Mouse (Mus musculus): Measurements from ENCODE around the gene Tex26. TPM values are rescaled to one million over a fixed set of nuclear protein-coding genes. Genes with fewer than 3 reads are reported as not detected.

Gene Tex26
- total and polyA plus RNA-seq, 3 experiments = not detected

- DNase-seq (ENCODE audit: extremely low read depth) = no peak
- in situ Hi-C loops (cut with MboI; ENCODE audit: low pct_ligation_motif_present, low pct_unique_long_range_greater_than_20kb, low sequenced_read_pairs) (no loop called here), dilution Hi-C loops (cut with MboI; ENCODE audit: extremely low pct_ligation_motif_present, extremely low pct_unique_long_range_greater_than_20kb, low sequenced_read_pairs) (no loop called here)
- Histone ChIP-seq H3K27ac (ENCODE audit: insufficient read depth, low read depth) (no peak overlapping the region), H3K9ac (ENCODE audit: insufficient read depth, low read depth) (no peak overlapping the region), H3K27me3 (replicated peaks) (no peaks in the 10 kb centered on the region), H3K4me2 (ENCODE audit: insufficient read depth, low read depth, poor library complexity, severe bottlenecking) (no peak overlapping the region), H3K79me2 (replicated peaks; ENCODE audit: control insufficient read depth, extremely low read depth, insufficient read depth, poor library complexity, severe bottlenecking) (no peaks in the 10 kb centered on the region), H3K4me1 (ENCODE audit: control insufficient read depth in 1 of 2, insufficient read depth in 2 of 2) (peaks cover 0 to 14% of the 10 kb centered on the region in 2 experiments; a peak in 2 of 4 replicates), H3K36me3 (replicated peaks in 1 of 2; ENCODE audit: control insufficient read depth in 1 of 2, insufficient read depth in 1 of 2, low read length in 1 of 2) (no peaks in the 10 kb centered on the region), H3K4me3 (replicated peaks in 1 of 3; ENCODE audit: low read depth in 2 of 3, low read length in 2 of 3, poor library complexity in 1 of 3) (no peak overlapping the region), H3K9me3 (replicated peaks; ENCODE audit: low read length) (peaks cover 36% of the 10 kb centered on the region)
- TF ChIP-seq MAFK (IDR thresholded peaks at IDR 0.05; ENCODE audit: insufficient replicate concordance, low read length) (no peak), KAT2A (IDR thresholded peaks at IDR 0.05; ENCODE audit: insufficient replicate concordance, low read length) (no peak), ZNF384 (IDR thresholded peaks at IDR 0.05; ENCODE audit: low read depth, low read length) (no peak), CTCF (conservative IDR thresholded peaks at IDR 0.05 in 1 of 2, IDR thresholded peaks at IDR 0.05 in 1 of 2; ENCODE audit: low read depth in 2 of 2, low read length in 2 of 2) (no peak), USF1 (IDR thresholded peaks at IDR 0.05; ENCODE audit: low read depth, low read length) (no peak), EP300 (IDR thresholded peaks at IDR 0.05; ENCODE audit: low read length) (no peak), POLR2A (IDR thresholded peaks at IDR 0.05; ENCODE audit: low read depth, low read length) (no peak), E2F4 (IDR thresholded peaks at IDR 0.05; ENCODE audit: insufficient replicate concordance, low read depth, low read length) (no peak), MAX (IDR thresholded peaks at IDR 0.05; ENCODE audit: low read length) (no peak), GABPA (IDR thresholded peaks at IDR 0.05; ENCODE audit: insufficient replicate concordance, low read depth, low read length) (no peak)
Observed at GRCm38 (mm10) chr5:149402029-149402428, 37.4 kb upstream of the Tex26 start.

DNA sequence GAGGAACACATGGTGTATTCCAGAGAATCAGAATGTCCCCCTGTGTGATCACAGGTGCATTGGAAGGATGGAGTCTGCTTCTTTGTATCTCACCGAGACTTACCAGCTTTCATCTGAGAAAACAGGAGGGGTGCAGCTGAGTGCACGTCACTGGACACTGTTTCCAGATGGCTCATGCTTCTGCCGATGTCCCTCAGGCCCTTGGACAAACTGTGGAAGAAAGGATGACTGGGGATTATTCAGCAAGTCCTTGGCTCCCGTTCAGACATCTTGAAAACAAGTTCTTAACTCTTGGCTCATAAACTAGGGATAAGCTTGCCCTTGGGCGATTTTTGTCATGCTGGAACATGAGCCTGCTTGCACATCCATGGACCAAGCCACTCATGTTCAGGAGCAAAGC, 36.1 kb upstream of the Tex26 start:
- no peaks in the 10 kb centered on the region for H3K27me3 ChIP-seq (replicated peaks)
- H3K4me2 ChIP-seq (ENCODE audit: insufficient read depth, low read depth, poor library complexity, severe bottlenecking) = no peak overlapping the region
- TF ChIP-seq MXI1 (IDR thresholded peaks at IDR 0.05; ENCODE audit: low read depth, low read length) (no peak), SMC3 (IDR thresholded peaks at IDR 0.05; ENCODE audit: low read depth, low read length) (no peak), GABPA (IDR thresholded peaks at IDR 0.05; ENCODE audit: insufficient replicate concordance, low read depth, low read length) (no peak), CTCF (conservative IDR thresholded peaks at IDR 0.05 in 1 of 2, IDR thresholded peaks at IDR 0.05 in 1 of 2; ENCODE audit: low read depth in 2 of 2, low read length in 2 of 2) (no peak), ZC3H11A (IDR thresholded peaks at IDR 0.05; ENCODE audit: low read depth, low read length) (no peak), CHD2 (IDR thresholded peaks at IDR 0.05; ENCODE audit: low read length) (no peak), TCF12 (IDR thresholded peaks at IDR 0.05; ENCODE audit: low read depth, low read length) (no peak), JUN (IDR thresholded peaks at IDR 0.05; ENCODE audit: insufficient read depth, low read depth, low read length) (no peak), CHD1 (IDR thresholded peaks at IDR 0.05; ENCODE audit: low read depth, low read length) (no peak), MAZ (IDR thresholded peaks at IDR 0.05; ENCODE audit: low read depth, low read length) (no peak), MYC (IDR thresholded peaks at IDR 0.05; ENCODE audit: low read depth, low read length) (no peak), ZMIZ1 (IDR thresholded peaks at IDR 0.05; ENCODE audit: low read depth, low read length) (no peak), USF1 (IDR thresholded peaks at IDR 0.05; ENCODE audit: low read depth, low read length) (no peak), MAFK (IDR thresholded peaks at IDR 0.05; ENCODE audit: insufficient replicate concordance, low read length) (no peak), KAT2A (IDR thresholded peaks at IDR 0.05; ENCODE audit: insufficient replicate concordance, low read length) (no peak), RAD21 (IDR thresholded peaks at IDR 0.05; ENCODE audit: low read depth, low read length) (no peak)
- H3K4me1 ChIP-seq (ENCODE audit: control insufficient read depth in 1 of 2, insufficient read depth in 2 of 2) = peaks cover 0 to 7% of the 10 kb centered on the region in 2 experiments; a peak in 2 of 4 replicates
- H3K27ac ChIP-seq (ENCODE audit: insufficient read depth, low read depth) = no peak overlapping the region
- no peaks in the 10 kb centered on the region for H3K36me3 ChIP-seq (replicated peaks in 1 of 2; ENCODE audit: control insufficient read depth in 1 of 2, insufficient read depth in 1 of 2, low read length in 1 of 2)
- no peak overlapping the region for H3K4me3 ChIP-seq (replicated peaks in 1 of 3; ENCODE audit: low read depth in 2 of 3, low read length in 2 of 3, poor library complexity in 1 of 3)
- H3K9me3 ChIP-seq (replicated peaks; ENCODE audit: low read length) = peaks cover 40% of the 10 kb centered on the region
- H3K79me2 ChIP-seq (replicated peaks; ENCODE audit: control insufficient read depth, extremely low read depth, insufficient read depth, poor library complexity, severe bottlenecking) = no peaks in the 10 kb centered on the region; the same call in 1 of the 2 replicates
- no peak for DNase-seq (ENCODE audit: extremely low read depth)
- in situ Hi-C loops (cut with MboI; ENCODE audit: low pct_ligation_motif_present, low pct_unique_long_range_greater_than_20kb, low sequenced_read_pairs) = no loop called here
- dilution Hi-C loops (cut with MboI; ENCODE audit: extremely low pct_ligation_motif_present, extremely low pct_unique_long_range_greater_than_20kb, low sequenced_read_pairs) = no loop called here
- no peak overlapping the region for H3K9ac ChIP-seq (ENCODE audit: insufficient read depth, low read depth)
